8 mouse cellular contexts compared by ENCODE assay signal in the genomic region with DNA sequence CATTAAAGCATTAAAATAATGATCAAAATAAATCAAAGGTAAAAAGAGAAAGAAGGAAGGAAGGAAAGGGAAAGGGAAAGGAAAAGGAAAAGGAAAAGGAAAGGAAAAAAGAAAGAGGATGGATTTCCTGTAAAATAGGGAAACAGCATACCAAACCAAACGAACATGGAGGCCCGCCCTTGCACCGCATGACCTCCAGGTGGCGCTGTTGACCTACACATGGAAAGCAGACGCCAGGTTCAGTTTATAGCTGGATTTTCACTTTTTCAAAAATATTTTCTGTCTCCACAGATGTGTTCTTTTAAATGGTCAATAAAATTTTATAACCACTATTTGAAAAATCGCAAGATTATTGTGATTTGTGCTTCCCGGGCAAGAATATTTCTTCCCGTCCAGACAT.
DNase-seq lines count a peak whose midpoint lies in the region; ATAC-seq and TF ChIP-seq lines count a peak whose summit lies in the region.

No protein-coding gene starts in this region.

- ATAC-seq in forebrain, postnatal 0 days: no peak
- ATAC-seq in inflammation-experienced regulatory T-cells, adult 6 months: no peak

- WGBS in forebrain, postnatal 0 days: 22% methylated on average over 8 of the region's 8 CpGs

- TF ChIP-seq CTCF in forebrain, postnatal 0 days (IDR thresholded peaks at IDR 0.05; ENCODE audit: low read depth): peak; percentile 96

- no peaks in the 10 kb centered on the region for H3K9me3 ChIP-seq in forebrain, postnatal 0 days (ENCODE audit: low read length)

- H3K4me1 ChIP-seq in forebrain, postnatal 0 days (ENCODE audit: insufficient read depth): no peaks in the 10 kb centered on the region

- no peaks in the 10 kb centered on the region for H3K36me3 ChIP-seq in forebrain, postnatal 0 days (ENCODE audit: insufficient read depth)

- H3K27ac ChIP-seq in forebrain, postnatal 0 days (ENCODE audit: low read depth, low read length): no peak overlapping the region

- H3K4me2 ChIP-seq in forebrain, postnatal 0 days (ENCODE audit: low read depth): no peak overlapping the region

- H3K4me3 ChIP-seq in forebrain, postnatal 0 days (ENCODE audit: low read depth, low read length): no peak overlapping the region

- peak; percentile 62 for DNase-seq in A20 (ENCODE audit: low read depth, low spot score)
- DNase-seq in CD8-positive naive resting alpha-beta T cell, adult 2 months (ENCODE audit: low read depth in 2 of 2, low spot score in 2 of 2): peak; percentile 8 to 41
- DNase-seq in c-Kit-negative CD71-positive TER-119-positive erythroid progenitor cells, embryonic 14.5 days (ENCODE audit: low read depth, low spot score): peak; percentile 9
- peak; percentile 85 for DNase-seq in forebrain, postnatal 0 days
- DNase-seq in kidney, postnatal 4 days: peak; percentile 87 to 89
- peak; percentile 15 to 40 for DNase-seq in lung, adult 18-20 months
- DNase-seq in right cerebral cortex, postnatal 10 days (ENCODE audit: low spot score in 2 of 2): peak; percentile 78 to 87

- no peak overlapping the region for H3K9ac ChIP-seq in forebrain, postnatal 0 days

- H3K27me3 ChIP-seq in forebrain, postnatal 0 days (ENCODE audit: insufficient read depth, low read length): no peaks in the 10 kb centered on the region

Comparison
In these comparisons a context has a peak if more than half of its experiments do, and no peak if none do; other contexts are left out.
1. DNase-seq: peak in every context shown above with its lines; median percentile 88 in kidney, postnatal 4 days; 85 in forebrain, postnatal 0 days; 82 in right cerebral cortex, postnatal 10 days; 62 in A20; 28 in lung, adult 18-20 months; 24 in CD8-positive naive resting alpha-beta T cell, adult 2 months; 9 in c-Kit-negative CD71-positive TER-119-positive erythroid progenitor cells, embryonic 14.5 days.